Mouse (Mus musculus) testis, adult 2 months (tissue): ENCODE data around the gene Ada. TPM values are rescaled to one million over a fixed set of nuclear protein-coding genes. Genes with fewer than 3 reads are reported as not detected.
"Not testable (repeated sequence)": the region's sequence is repeated elsewhere in the genome, so short reads cannot be mapped to it uniquely, and the experiment has no call there.

Experiments
- H3K27ac ChIP-seq: fragments of 200-500 bp; 2 replicates; pipeline ENCODE4 v1.5.1; 2012; ENCODE audit warnings: low read depth, low read length; ENCODE audit not compliant: control insufficient read depth, insufficient read depth
- H3K27me3 ChIP-seq: fragments of 200-500 bp; 2 replicates; pipeline ENCODE4 v1.6.1; 2012; ENCODE audit warnings: mild to moderate bottlenecking, low read length, moderate library complexity; ENCODE audit not compliant: control insufficient read depth, insufficient read depth
- H3K36me3 ChIP-seq: fragments of 200-500 bp; 2 replicates; pipeline ENCODE4 v1.6.1; 2012; ENCODE audit warnings: mild to moderate bottlenecking, low read length; ENCODE audit not compliant: control insufficient read depth, insufficient read depth
- H3K4me1 ChIP-seq: fragments of 200-500 bp; 2 replicates; pipeline ENCODE4 v1.6.1; 2012; ENCODE audit warnings: low read length; ENCODE audit not compliant: control insufficient read depth, insufficient read depth
- H3K4me3 ChIP-seq: fragments of 200-500 bp; 2 replicates; pipeline ENCODE4 v1.5.1; 2012; ENCODE audit warnings: low read depth, mild to moderate bottlenecking, low read length, moderate library complexity, mixed read lengths; ENCODE audit not compliant: control insufficient read depth
- CTCF ChIP-seq: fragments of 200-500 bp; IDR thresholded peaks from 2 replicates; pipeline ENCODE4 v1.5.1; 2012; ENCODE audit warnings: low read depth, mild to moderate bottlenecking, inconsistent platforms, low read length, moderate library complexity; ENCODE audit not compliant: control insufficient read depth, insufficient read depth, insufficient replicate concordance
- POLR2A ChIP-seq: fragments of 200-500 bp; IDR thresholded peaks from 2 replicates; pipeline ENCODE4 v1.6.1; 2012; ENCODE audit warnings: low read depth, mild to moderate bottlenecking, inconsistent platforms, low read length, moderate library complexity; ENCODE audit not compliant: control insufficient read depth
- polyA plus RNA-seq: library from polyadenylated mRNA; depleted of rRNA; stranded (reverse); fragments of >200 nt; gene quantifications from 2 replicates; pipeline ENCODE4 v1.2.3, GENCODE M21; 2012

Ada gene
- polyA plus RNA-seq, 1 experiment: 2.9 TPM

GRCm38 (mm10) chr2:163693716-163694314 is 56.2 kb downstream of the Ada start:
- H3K4me1 ChIP-seq: peaks cover 7% of the 10 kb centered on the region
- no peaks in the 10 kb centered on the region for H3K36me3 ChIP-seq
- no peak overlapping the region for H3K4me3 ChIP-seq
- H3K27ac ChIP-seq: peak overlapping the region; percentile 40; the same call in 1 of the 2 replicates
- no peaks in the 10 kb centered on the region for H3K27me3 ChIP-seq
- TF ChIP-seq CTCF: no peak
- no peak for TF ChIP-seq POLR2A

GRCm38 (mm10) chr2:163692873-163693612 is 57.0 kb downstream of the Ada start:
- H3K27ac ChIP-seq: peak overlapping the region; percentile 40; the same call in 1 of the 2 replicates
- TF ChIP-seq CTCF (no peak), POLR2A (no peak)
- H3K4me3 ChIP-seq: no peak overlapping the region
- no peaks in the 10 kb centered on the region for H3K27me3 ChIP-seq
- H3K36me3 ChIP-seq: no peaks in the 10 kb centered on the region
- H3K4me1 ChIP-seq: peaks cover 7% of the 10 kb centered on the region

GRCm38 (mm10) chr2:163691846-163692605 is 58.0 kb downstream of the Ada start:
- no peaks in the 10 kb centered on the region for H3K36me3 ChIP-seq
- H3K27me3 ChIP-seq: no peaks in the 10 kb centered on the region
- no peak overlapping the region for H3K27ac ChIP-seq
- no peak for TF ChIP-seq CTCF
- no peak for TF ChIP-seq POLR2A
- peaks cover 7% of the 10 kb centered on the region for H3K4me1 ChIP-seq
- no peak overlapping the region for H3K4me3 ChIP-seq

- no peak for TF ChIP-seq POLR2A
- TF ChIP-seq CTCF: no peak
- no peaks in the 10 kb centered on the region for H3K27me3 ChIP-seq
- no peak overlapping the region for H3K27ac ChIP-seq
- H3K4me3 ChIP-seq: no peak overlapping the region
- peaks cover 10% of the 10 kb centered on the region for H3K4me1 ChIP-seq
- H3K36me3 ChIP-seq: no peaks in the 10 kb centered on the region
Measured at GRCm38 (mm10) chr2:163690409-163691304, 59.4 kb downstream of the Ada start.

- Histone ChIP-seq H3K27ac (no peak overlapping the region), H3K4me1 (peaks cover 10% of the 10 kb centered on the region), H3K27me3 (no peaks in the 10 kb centered on the region), H3K4me3 (no peak overlapping the region), H3K36me3 (no peaks in the 10 kb centered on the region)
- TF ChIP-seq CTCF: no peak
- no peak for TF ChIP-seq POLR2A
Measured at GRCm38 (mm10) chr2:163689771-163690170, 60.3 kb downstream of the Ada start.

GRCm38 (mm10) chr2:163688377-163688776 is 61.7 kb downstream of the Ada start:
- H3K27me3 ChIP-seq, H3K4me3 ChIP-seq, H3K4me1 ChIP-seq, H3K36me3 ChIP-seq, H3K27ac ChIP-seq: not testable (repeated sequence)
